Mouse (Mus musculus) left cerebral cortex, postnatal 36 days (tissue): Measurements from ENCODE around the gene Kcnip2. TPM values are rescaled to one million over a fixed set of nuclear protein-coding genes. Genes with fewer than 3 reads are reported as not detected.

Source experiments
- DNase-seq, 2 experiments: peaks; one replicate each; pipeline ENCODE4 v3.0.0; 2021 to 2022; ENCODE audit warnings: low spot score in 2 of 2, mixed read lengths in 1 of 2
- intact Hi-C: fragments of 180-260 bp; cut with DNase I; formaldehyde crosslinking; loops from one replicate; pipeline ENCODE4 v1.15.1; 2025
- total RNA-seq, 2 experiments: library from RNA; stranded (reverse); gene quantifications; 2 replicates each; pipeline ENCODE4 v1.2.3; 2021

The Kcnip2 gene
- 100 to 1,000 TPM; 134 to 147 TPM for total RNA-seq

DNA sequence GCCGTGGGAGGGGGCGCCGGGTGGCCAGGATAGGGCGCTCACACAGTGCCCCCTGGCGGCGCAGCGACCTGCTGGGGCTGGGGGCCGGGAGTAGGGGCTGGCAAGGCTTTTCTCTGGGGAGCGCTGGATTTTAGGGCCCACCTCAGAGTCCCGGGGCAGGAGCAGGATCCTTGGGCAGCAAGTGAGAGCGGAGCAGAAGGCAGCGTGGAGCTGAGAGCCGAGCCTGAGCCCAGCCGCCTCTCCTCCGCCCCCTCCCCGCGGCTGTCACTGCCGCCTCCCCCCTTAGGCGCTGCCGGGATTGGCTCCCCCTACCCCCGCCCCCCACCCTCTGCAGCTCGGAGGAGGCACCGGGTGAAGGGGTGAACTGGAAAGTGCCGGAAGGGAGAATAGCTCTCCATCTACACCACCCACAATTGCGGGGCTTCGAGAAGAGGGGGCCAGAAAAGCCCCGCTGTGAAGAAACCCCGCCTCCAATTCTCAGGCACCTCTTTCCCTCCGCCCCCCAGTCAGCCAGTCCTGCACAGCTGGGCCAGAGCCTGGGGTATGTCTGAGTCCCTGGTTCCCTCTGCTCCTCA lies at the start of gene Kcnip2:
Kcnip2 (minus strand) TSS at position 231 of the 575 bp plus-strand sequence.
- DNase-seq: peak; percentile 52 to 61
- intact Hi-C loops: loop anchor here (2.0 to 5.0 kb wide), 2 partner anchors 56 to 131 kb away; no protein-coding TSS in a partner anchor

DNA sequence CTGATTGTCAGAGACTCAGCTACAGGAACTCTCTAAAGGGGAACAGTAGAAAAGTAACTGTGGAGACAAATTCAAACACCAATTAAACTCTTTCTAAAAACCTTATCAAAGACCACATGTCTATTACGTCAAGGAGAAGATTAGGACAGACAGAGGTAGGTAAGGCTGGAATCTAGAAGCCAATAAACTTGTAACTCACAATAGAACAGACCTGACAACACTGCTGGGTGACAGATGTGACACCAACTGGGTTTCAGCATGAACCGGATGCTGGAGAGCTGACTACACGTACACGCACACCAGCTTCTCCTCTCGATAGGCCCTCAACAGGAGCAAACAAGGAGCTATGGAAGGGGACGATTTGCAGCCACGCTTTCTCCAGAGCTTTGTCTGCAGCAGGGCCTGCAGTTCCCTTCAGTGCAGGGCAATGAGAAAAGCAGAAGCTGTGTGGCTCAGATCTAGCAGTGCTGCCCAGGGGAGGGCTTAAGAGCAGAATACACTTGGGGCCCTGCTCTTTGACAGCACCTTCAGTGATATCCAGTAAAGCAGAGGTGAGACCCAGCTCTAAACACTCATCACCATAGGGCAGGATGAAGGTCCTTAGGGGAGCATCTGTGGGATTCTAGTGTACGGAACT lies 39.5 kb upstream of the Kcnip2 start:
- intact Hi-C loops: no loop called here
- DNase-seq: no peak

DNA sequence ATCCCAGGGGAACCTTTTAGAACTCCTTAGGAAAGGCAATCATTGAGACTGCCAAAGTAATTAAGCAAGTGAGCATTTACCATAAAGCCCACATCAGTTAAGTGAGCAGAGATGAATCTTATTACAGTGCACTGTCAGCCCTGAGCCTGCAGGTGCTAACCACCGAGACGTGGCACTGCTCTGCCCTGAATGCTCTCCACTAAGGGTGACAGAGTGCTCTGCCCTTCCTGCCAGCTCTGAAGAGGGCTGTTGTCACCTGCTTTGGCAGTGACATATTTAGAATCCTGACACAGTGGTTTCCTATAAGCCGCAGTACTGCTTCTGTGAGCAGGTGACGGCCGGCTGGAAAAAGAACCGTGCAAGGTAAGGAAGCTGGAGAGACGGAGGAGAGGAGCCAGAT lies 38.7 kb upstream of the Kcnip2 start:
- intact Hi-C loops: no loop called here
- no peak for DNase-seq

DNA sequence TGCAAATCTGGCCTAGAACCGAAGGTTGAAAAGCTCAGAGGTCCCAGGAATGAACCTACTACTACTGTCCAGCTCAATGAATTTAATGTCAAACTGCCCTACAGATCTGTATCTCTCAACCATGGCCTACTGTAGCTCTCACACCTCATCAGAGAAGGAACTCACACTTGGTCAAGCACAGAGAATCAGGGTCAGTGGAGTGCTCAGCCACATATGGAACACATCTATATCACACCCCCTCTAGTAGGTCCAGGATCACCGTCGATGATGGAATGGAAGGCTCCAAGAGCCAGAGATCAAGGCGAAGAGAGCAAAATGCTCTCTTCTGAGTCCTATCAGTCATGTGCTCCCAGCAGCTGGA lies 31.9 kb upstream of the Kcnip2 start:
- no peak for DNase-seq
- intact Hi-C loops: no loop called here

DNA sequence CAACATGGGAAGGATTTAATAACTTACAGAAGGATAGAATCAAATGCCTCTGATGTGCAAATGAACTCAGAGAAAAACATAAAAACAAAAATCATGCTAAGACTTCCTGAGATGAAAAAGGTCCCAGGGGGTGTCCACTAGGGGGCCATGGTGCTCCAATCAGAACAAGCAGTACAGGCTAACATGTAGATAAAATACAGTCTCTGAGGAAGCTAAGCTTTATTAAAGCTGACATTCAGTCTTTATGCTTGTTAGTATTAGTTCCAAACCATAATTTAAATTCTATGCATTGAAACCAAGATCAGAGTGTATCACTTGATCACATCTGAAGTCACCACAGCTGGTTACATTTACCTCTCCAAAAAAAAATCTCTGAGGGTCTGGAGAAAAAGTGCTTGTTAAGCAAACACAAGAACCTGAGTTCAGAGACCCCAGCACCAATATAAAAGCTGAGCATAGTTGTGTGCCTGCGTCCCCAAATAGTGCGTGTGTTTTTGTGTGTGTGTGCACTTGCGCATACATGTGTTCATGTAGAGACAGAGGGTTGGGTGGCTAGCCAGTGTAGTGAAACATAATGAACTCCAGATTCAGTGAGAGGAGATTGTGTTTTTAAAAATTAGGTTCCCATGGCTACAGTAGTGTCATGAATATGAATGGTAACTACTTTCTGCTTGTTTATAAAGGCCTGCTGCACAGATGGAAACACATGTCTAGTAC lies 31.3 kb upstream of the Kcnip2 start:
- intact Hi-C loops: no loop called here

DNA sequence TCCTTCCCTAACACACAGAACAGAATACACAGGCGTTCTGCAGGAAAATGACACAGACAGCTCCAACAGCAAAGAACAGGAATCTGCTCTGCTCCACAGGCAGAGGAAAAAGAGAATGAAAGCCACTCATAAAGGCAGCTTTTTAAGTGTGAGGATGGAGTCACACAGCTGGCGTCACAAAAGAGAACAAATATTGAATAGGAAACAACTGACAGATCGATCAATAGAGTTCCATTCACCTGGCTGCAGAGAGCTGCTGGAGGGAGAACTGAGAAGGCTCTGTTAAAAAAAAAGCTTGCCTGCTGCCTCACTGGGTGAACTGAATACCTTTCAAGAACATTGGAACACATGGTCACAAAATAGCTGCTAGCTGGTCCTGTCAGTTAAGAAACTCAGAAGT lies 28.3 kb upstream of the Kcnip2 start:
- no peak for DNase-seq
- intact Hi-C loops: no loop called here

More for the DNA sequence above, 31.3 kb upstream of the Kcnip2 start:
- DNase-seq: peak in 1 of 2 experiments; percentile 26

DNA sequence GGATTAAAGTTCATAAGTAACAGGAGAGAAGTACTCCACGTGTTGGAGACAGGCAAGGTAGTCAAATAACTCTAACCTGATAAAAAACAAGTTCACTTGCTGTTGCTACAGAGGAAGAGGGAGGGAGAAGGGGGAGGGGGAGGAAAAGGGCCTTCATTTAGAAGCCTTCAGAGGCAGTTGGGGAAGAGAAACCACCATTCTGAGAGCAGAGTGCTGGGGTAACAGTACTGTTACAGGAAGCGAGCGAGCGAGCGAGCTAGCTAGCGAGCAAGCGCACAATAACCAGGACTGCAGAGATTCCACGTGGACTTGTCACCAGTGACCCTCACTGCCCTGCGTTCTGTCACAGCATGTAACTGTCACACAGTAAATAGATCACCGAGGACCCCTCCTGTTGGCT lies 27.6 kb upstream of the Kcnip2 start:
- intact Hi-C loops: no loop called here
- no peak for DNase-seq

DNA sequence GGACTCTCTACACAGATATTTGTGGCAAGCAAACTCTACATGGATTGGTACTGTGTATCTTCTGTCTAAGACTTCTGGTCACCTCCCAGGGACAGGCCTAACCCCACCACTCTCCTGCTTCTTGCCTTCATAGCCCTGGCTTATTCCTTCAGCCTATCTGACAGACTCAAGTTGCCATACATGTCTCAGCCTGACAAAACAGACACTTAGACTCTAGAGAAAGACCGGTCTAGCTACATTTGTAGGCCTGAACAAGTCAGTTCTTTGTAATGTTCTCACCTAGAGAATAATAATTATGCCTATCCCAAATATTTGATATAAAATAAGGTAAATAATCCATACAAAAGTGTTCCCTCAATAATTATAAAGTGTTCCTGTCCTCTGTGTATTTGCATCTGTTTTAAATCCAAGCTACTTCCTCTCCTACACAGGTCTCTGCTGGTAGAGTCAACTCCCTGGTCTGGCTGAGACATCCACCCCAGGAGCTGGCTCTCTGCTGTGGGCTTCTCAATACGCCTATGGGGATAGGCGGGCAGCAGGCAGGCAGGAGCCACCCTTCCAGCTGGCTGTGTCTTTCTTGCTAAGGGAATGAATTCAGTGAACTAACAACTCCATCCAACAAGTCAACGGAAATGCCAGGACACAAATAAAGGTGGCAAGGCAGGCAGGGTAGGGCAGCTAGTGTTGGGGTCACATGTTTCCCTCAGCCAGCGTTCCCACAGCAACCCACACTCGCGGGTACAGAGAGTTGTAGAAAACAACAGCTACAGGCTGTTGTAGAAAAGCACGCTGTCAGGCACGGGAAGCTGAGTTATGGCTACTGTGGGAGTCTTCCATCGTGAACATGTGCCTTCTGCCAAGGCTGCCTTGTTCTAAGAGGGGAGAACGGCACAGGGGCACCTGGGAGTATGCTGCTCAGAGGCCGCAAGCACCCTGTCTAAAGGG lies 21.5 kb upstream of the Kcnip2 start:
- peak in 1 of 2 experiments; percentile 25 for DNase-seq
- intact Hi-C loops: no loop called here

DNA sequence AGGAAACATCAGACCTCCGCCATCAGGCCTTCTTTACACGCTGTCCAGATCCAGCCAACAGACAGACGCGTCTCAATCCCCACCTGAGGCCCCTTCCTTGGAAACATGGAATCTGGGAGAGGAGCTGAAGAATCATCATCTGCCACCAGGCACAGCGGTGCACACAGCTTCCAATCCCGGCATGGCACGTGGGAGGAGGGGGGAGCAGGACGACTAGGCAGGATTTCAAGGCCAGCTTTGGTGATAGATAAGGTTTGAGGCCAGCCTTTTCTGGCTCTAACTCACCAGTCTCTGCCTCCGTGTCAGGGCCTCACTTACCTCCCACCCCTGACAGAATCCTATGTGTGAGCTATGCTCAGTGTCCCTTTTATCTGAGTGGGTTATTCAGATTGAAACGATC lies 19.6 kb upstream of the Kcnip2 start:
- DNase-seq: no peak
- intact Hi-C loops: no loop called here

DNA sequence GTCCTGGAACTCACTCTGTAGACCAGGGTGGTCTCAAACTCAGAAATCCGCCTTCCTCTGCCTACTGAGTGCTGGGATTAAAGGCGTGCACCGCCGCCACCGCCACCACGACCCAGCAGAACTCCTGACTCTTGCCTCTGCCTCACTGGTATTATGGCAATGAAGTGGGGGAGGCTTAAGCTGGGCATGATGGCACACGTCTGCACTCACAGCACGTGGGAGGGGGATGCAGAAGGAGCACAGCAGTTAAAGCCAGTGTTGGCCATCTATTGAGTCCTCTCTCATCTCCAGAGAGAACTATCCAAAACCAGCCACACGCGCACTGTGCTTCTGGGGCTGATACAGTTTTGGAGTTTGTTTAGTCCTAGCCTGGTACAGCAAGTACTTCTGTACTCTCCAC lies 17.8 kb upstream of the Kcnip2 start:
- no peak for DNase-seq
- intact Hi-C loops: no loop called here

DNA sequence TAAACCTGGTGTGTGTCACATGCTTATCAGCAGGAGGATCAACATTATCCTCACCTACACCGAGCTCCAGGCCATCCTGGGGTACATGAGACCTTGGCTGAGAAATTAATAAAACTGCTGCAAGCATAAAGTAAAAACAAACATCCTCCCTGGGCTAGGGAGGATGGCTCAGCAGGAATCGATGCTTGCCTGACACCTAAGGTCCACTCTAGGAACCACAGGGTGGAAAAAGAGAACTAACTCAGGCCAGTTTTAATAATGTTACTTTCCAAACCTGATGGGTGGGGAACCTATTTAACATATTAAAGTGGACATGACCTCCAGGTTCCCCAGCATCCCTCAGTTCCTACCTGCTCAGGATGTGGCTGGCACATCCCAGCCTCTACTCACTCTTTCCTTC lies 14.8 kb upstream of the Kcnip2 start:
- no peak for DNase-seq
- intact Hi-C loops: no loop called here

DNA sequence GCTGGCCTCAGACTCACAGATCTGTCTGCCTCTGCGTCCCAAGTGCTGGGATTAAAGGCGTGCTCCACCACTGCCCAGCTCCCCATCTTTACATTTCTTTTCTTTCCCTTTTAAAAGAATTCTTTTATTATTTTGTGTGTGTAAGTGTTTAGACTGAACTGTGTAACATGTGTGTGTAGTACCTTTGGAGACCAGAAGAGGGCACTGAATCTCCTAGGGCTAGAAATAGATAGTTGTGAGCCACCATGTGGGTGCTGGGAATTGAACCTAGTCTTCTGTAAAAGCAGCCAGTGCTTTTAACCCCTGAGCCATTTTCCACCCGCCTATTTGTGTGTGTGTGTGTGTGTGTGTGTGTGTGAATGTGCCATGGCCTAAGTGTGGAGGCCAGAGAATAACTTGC lies 11.9 kb upstream of the Kcnip2 start:
- no peak for DNase-seq
- intact Hi-C loops: no loop called here

DNA sequence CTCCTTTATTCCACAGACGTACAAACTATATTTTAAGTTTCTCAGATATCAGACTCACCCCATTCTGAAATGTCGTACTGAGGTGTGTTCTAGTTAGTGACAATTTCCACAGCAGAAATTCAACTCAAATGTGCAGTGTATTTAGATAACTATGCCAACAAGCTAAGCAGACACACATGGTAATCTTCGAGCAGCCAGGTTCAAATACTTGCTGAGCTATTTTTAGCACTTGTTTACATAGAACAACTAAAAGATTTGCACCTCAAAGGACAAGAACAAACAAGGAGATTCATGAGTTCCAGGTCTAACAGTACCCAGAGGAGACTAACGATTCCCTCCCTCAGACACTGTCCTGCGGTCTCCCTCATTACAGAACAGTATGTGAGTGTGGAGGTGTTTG lies 11.3 kb upstream of the Kcnip2 start:
- intact Hi-C loops: no loop called here
- DNase-seq: no peak

DNA sequence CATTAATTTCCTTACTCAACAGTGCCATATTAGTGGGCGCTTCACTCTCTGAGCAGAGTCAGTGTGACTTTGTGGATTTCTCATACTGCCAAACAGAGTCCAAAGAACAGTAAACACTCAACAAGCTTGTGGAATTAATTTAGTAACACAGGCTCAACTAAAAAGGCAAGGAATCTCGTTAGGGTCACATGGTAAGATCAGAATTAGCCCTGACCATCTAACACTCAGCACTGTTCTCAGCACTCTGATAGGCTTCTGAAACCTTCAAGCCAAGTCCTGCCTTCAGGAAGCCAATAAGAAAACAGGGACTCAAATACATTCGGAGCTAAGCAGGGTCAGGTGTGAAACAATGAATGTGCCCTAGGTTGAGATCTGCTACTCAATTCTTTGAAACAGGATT lies 10.3 kb upstream of the Kcnip2 start:
- no peak for DNase-seq
- intact Hi-C loops: no loop called here

DNA sequence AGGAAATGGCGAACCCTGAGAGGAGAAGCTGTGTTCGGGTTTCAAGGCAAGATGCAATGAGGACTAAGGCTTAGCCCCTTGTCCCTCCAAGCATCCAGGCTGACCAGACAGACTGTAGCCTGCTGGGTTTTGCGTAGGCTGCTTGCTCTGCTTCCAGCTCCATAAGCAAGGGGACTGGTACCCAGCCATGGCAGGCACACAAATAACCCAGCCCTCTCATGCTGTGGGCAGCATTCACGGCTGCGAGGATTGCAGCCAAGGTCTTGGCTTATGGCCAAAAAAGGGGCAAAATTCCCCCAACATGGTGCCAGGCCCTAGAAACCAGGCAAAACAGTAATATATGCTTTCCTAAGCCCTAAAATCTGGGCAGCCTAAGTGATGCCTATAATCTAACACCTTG lies 6.0 kb upstream of the Kcnip2 start:
- intact Hi-C loops: no loop called here
- no peak for DNase-seq

DNA sequence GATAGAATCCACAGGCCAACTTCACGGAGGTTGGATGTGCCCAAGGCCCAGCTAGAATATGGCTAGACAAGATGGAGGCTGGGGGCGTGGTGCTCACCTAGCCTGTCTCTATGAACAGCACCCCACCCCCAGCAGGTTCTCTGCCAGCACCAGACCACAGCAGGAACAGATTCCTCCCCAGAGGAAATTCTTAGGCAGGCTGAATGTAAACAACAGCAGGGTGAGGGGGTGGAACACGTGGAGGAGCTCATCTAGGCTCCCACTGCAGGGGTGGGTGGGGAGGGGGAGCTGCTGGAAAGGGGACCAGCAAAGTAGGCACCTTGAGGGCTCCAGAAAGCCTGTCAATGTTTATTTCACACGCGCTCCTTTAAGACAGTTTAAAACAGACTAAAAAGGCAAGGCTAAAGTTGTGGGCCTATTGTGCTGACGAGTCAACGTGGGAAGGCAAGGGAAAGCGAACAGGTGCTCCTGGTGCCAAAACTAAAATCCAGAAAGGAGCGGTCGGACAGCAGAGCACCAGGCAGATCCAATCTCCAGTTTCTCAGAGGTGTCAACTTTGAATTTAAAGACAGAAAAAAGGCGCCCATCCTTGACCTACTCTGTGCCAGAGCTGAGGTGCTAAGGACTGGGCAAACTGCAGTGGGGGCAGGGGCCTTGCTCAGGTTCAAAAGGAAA lies 2.1 kb upstream of the Kcnip2 start:
- intact Hi-C loops: loop anchor here (2.0 to 5.0 kb wide), 2 partner anchors 54 to 129 kb away; no protein-coding TSS in a partner anchor
- peak; percentile 51 to 71 for DNase-seq

DNA sequence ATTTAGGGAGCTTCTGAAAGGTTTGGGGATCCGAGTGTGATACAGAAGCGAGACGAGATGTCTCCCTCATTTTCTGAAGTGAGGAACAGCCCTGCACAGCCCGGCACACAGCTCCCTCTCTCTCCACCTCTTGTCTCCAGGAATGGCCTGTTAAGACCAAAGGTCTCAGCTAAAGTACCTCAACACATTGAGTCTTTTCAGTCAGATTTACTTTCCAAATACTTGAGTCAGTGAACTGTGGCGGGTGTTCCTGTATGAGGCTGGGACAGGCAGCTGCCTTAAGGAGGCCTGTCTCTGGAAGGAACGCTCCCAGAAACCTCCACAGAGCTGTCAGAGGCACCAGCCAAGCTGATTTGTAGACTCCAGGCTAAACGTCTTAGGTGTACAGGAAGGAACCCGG lies 866 bp upstream of the Kcnip2 start:
- DNase-seq: no peak
- intact Hi-C loops: loop anchor here (2.0 to 5.0 kb wide), 2 partner anchors 56 to 130 kb away; no protein-coding TSS in a partner anchor

DNA sequence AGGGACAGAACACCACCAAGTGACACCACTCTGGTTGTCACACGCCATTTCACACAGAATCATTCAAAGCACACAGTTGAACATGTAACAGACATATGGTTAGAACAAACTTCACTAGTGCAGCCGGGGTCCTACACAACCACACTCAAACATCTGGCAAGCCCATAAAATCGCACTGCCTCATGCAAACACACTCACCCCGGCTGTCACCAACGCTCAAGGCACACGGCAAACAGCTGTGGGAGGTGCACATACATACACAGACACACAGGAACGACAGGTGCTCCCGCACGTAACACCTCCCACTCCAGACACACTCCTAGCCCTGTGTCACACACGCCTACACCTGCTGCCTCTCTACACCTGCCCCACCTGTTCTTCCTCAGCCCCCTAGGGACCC lies 691 bp downstream of the Kcnip2 start:
- intact Hi-C loops: loop anchor here (5.0 kb wide), 1 partner anchor 57 kb away; no protein-coding TSS in a partner anchor
- peak in 1 of 2 experiments; percentile 38 for DNase-seq

DNA sequence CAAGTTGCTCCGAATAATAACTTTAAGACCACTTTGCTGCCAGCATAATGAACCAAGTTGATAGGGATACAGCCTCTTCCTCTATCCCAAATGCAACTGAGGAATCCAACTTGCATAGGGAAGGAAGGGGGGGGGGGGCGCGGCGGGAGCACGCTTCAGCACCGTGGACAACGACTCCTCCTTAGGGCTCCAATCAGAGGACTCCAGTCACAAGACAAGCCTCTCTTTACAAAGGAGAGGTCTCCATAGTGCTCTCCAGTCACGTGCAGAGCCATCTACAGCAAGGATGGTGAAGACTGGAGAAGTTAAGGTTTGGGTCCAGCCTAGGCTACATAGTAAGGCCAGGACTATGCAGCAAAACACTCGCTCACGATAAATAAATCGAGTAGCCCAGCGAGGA lies 2.1 kb downstream of the Kcnip2 start:
- intact Hi-C loops: loop anchor here (2.0 to 5.0 kb wide), 2 partner anchors 139 to 198 kb away; no protein-coding TSS in a partner anchor
- no peak for DNase-seq
